In genomic region chr17:35047688-35048087, GRCm38 (mm10) we compare ENCODE assay signal across 8 mouse cellular contexts. TPM values are rescaled to one million over a fixed set of nuclear protein-coding genes. Genes with fewer than 3 reads are reported as not detected.
DNase-seq lines count a peak whose midpoint lies in the region; ATAC-seq and TF ChIP-seq lines count a peak whose summit lies in the region.

No protein-coding gene starts in this region.

- peaks cover 9% of the 10 kb centered on the region for H3K36me3 ChIP-seq in heart, embryonic 10.5 days
- H3K36me3 ChIP-seq in MEL (ENCODE audit: control insufficient read depth in 1 of 2, insufficient read depth in 2 of 2, low read length in 2 of 2), result peaks cover 0 to 33% of the 10 kb centered on the region in 2 experiments; a peak in 3 of 4 replicates
- peaks cover 6% of the 10 kb centered on the region for H3K36me3 ChIP-seq in intestine, embryonic 14.5 days (ENCODE audit: control insufficient read depth, insufficient read depth, low read length)
- H3K36me3 ChIP-seq in liver, embryonic 14.5 days (replicated peaks; ENCODE audit: control insufficient read depth, insufficient read depth, low read depth), result peaks cover 7% of the 10 kb centered on the region

- peak overlapping the region; percentile 98 for H3K27ac ChIP-seq in heart, embryonic 10.5 days
- peak overlapping the region; percentile 98 for H3K27ac ChIP-seq in MEL (ENCODE audit: control insufficient read depth, low read depth, low read length)
- H3K27ac ChIP-seq in intestine, embryonic 14.5 days (ENCODE audit: low read depth), result peak overlapping the region; percentile 96
- H3K27ac ChIP-seq in liver, embryonic 14.5 days, result peak overlapping the region; percentile 81

- peaks cover 26% of the 10 kb centered on the region for H3K79me2 ChIP-seq in MEL (ENCODE audit: control insufficient read depth, insufficient read depth, low read length, poor library complexity)

- H3K4me1 ChIP-seq in heart, embryonic 10.5 days, result peaks cover 77% of the 10 kb centered on the region
- H3K4me1 ChIP-seq in MEL (ENCODE audit: control insufficient read depth in 1 of 2, insufficient read depth in 2 of 2, low read length in 2 of 2), result peaks cover 7 to 47% of the 10 kb centered on the region in 2 experiments
- peaks cover 48% of the 10 kb centered on the region for H3K4me1 ChIP-seq in intestine, embryonic 14.5 days (replicated peaks; ENCODE audit: control insufficient read depth, insufficient read depth, low read length)
- H3K4me1 ChIP-seq in liver, embryonic 14.5 days (replicated peaks; ENCODE audit: control insufficient read depth in 2 of 2, insufficient read depth in 2 of 2, low read length in 1 of 2), result peaks cover 63 to 65% of the 10 kb centered on the region in 2 experiments

- no peak; a peak in 1 of 4 replicates for TF ChIP-seq POLR2A in MEL (IDR thresholded peaks at IDR 0.05; ENCODE audit: control insufficient read depth in 1 of 2, insufficient read depth in 1 of 2, low read depth in 1 of 2, low read length in 2 of 2, poor library complexity in 1 of 2)

- TF ChIP-seq CTCF in MEL (IDR thresholded peaks at IDR 0.05 in 2 of 3, conservative IDR thresholded peaks at IDR 0.05 in 1 of 3; ENCODE audit: control insufficient read depth in 1 of 3, insufficient read depth in 1 of 3, low read depth in 2 of 3, low read length in 3 of 3, poor library complexity in 1 of 3, severe bottlenecking in 1 of 3), result no peak
- TF ChIP-seq CTCF in liver, embryonic 14.5 days (IDR thresholded peaks at IDR 0.05; ENCODE audit: low read depth), result no peak

- peak overlapping the region; percentile 98 for H3K4me2 ChIP-seq in intestine, embryonic 14.5 days (ENCODE audit: low read length)
- H3K4me2 ChIP-seq in liver, embryonic 14.5 days (ENCODE audit: low read depth), result peak overlapping the region; percentile 98

- no peak for ATAC-seq in intestine, embryonic 14.5 days (replicated peaks; ENCODE audit: low FRiP score, low TSS enrichment, low read depth)
- ATAC-seq in liver, embryonic 14.5 days (ENCODE audit: insufficient read depth), result no peak

- peak overlapping the region; percentile 72 for H3K4me3 ChIP-seq in heart, embryonic 10.5 days
- H3K4me3 ChIP-seq in MEL (ENCODE audit: control insufficient read depth in 1 of 2, insufficient read depth in 1 of 2, low read depth in 2 of 2, low read length in 2 of 2), result peak overlapping the region; percentile 48 to 52
- H3K4me3 ChIP-seq in intestine, embryonic 14.5 days (ENCODE audit: low read depth, low read length), result peak overlapping the region; percentile 55; the same call in 1 of the 2 replicates
- peak overlapping the region; percentile 34 to 38; a peak in 3 of 4 replicates for H3K4me3 ChIP-seq in liver, embryonic 14.5 days (ENCODE audit: insufficient read depth in 1 of 2, low read depth in 2 of 2, low read length in 2 of 2)

- peak overlapping the region; percentile 66 for H3K9ac ChIP-seq in MEL (ENCODE audit: control insufficient read depth, low read depth, low read length, poor library complexity, severe bottlenecking)
- 0 out of 2 replicates have a peak overlapping the region, but pooled peaks have one; percentile 4 for H3K9ac ChIP-seq in intestine, embryonic 14.5 days (ENCODE audit: low read length)
- H3K9ac ChIP-seq in liver, embryonic 14.5 days (replicated peaks), result peak overlapping the region; percentile 57

- TF ChIP-seq RAD21 in MEL (IDR thresholded peaks at IDR 0.05; ENCODE audit: low read depth, low read length), result no peak

- H3K27me3 ChIP-seq in heart, embryonic 10.5 days (ENCODE audit: insufficient read depth, poor library complexity, severe bottlenecking), result no peaks in the 10 kb centered on the region
- H3K27me3 ChIP-seq in MEL (ENCODE audit: control insufficient read depth in 1 of 2, insufficient read depth in 2 of 2, low read length in 2 of 2), result no peaks in the 10 kb centered on the region
- no peaks in the 10 kb centered on the region for H3K27me3 ChIP-seq in intestine, embryonic 14.5 days (replicated peaks; ENCODE audit: control insufficient read depth, insufficient read depth, low read length)
- H3K27me3 ChIP-seq in liver, embryonic 14.5 days (ENCODE audit: control insufficient read depth, insufficient read depth, low read length), result no peaks in the 10 kb centered on the region

- WGBS in heart, embryonic 10.5 days, result 43% methylated on average over 1 of the region's 1 CpGs
- 50% methylated on average over 1 of the region's 1 CpGs for WGBS in intestine, embryonic 14.5 days
- 9% methylated on average over 1 of the region's 1 CpGs for WGBS in liver, embryonic 14.5 days (ENCODE audit: insufficient replicate concordance)

- H3K9me3 ChIP-seq in heart, embryonic 10.5 days, result no peaks in the 10 kb centered on the region
- H3K9me3 ChIP-seq in MEL (replicated peaks; ENCODE audit: insufficient read depth, low read length), result no peaks in the 10 kb centered on the region
- no peaks in the 10 kb centered on the region for H3K9me3 ChIP-seq in intestine, embryonic 14.5 days (ENCODE audit: control insufficient read depth, low read length)
- no peaks in the 10 kb centered on the region for H3K9me3 ChIP-seq in liver, embryonic 14.5 days (ENCODE audit: control insufficient read depth, low read length)

- DNase-seq in heart, embryonic 10.5 days (ENCODE audit: low spot score), result no peak
- no peak for DNase-seq in heart, postnatal 25 days (ENCODE audit: low spot score)
- DNase-seq in MEL (ENCODE audit: low read depth, low spot score), result peak; percentile 81
- no peak for DNase-seq in intestine, embryonic 14.5 days (ENCODE audit: low spot score)
- DNase-seq in liver, embryonic 14.5 days (ENCODE audit: low read depth in 3 of 3, low spot score in 3 of 3), result peak in 2 of 3 experiments; percentile 51 to 64
- DNase-seq in frontal cortex, postnatal 25 days (ENCODE audit: low spot score in 2 of 2), result no peak
- DNase-seq in urinary bladder, adult 2 months (ENCODE audit: low spot score), result no peak
- no peak for DNase-seq in left cerebral cortex, adult 9 months (ENCODE audit: low spot score in 2 of 2)

- intact Hi-C loops in heart, postnatal 25 days (cut with DNase I), result no loop called here

- peak; percentile 69 to 75 for TF ChIP-seq EP300 in MEL (IDR thresholded peaks at IDR 0.05; ENCODE audit: low read depth in 1 of 2, low read length in 2 of 2)
- peak; percentile 14; the same call in 1 of the 2 replicates for TF ChIP-seq EP300 in liver, embryonic 14.5 days (IDR thresholded peaks at IDR 0.05; ENCODE audit: low read depth)

RNA-seq across cellular contexts. Expression of gene Msh5, which starts 1.1 kb away (rescaled TPM):
- polyA plus RNA-seq in heart, embryonic 10.5 days (2016; fragmentation: Nextera tagmentation; extraction: Ambion mirVana), result 3.9 and 5.4 TPM in 2 replicates
- total RNA-seq in heart, postnatal 25 days (2021), result 1 to 10 TPM in 1 of 2 experiments, under 1 TPM in 1; 0.57 to 1.3 TPM
- 17.9 and 26.3 TPM in 2 replicates for total RNA-seq in MEL (2012; rRNA removed)
- 10 to 100 TPM in 1 of 2 experiments, not detected in 1; 29.0 TPM for polyA plus RNA-seq in MEL (2012; ENCODE audit: insufficient read depth in 1 of 2, insufficient read length in 2 of 2, low read depth in 1 of 2, low replicate concordance in 2 of 2, missing spikeins in 1 of 2)
- polyA plus RNA-seq in intestine, embryonic 14.5 days (2014; fragmentation: Nextera tagmentation; extraction: Ambion mirVana), result 3.6 and 3.9 TPM in 2 replicates
- 3.3 and 4.3 TPM in 2 replicates for polyA plus RNA-seq in liver, embryonic 14.5 days (2012; rRNA removed)
- polyA plus RNA-seq in liver, embryonic 14.5 days (2014; fragmentation: Nextera tagmentation; extraction: Ambion mirVana), result 2.3 and 2.9 TPM in 2 replicates
- 1.2 and 1.4 TPM in 2 replicates for polyA plus RNA-seq in urinary bladder, adult 2 months (2012; rRNA removed)

RNA-seq across cellular contexts. Expression of gene Clic1, which starts 2.1 kb away (rescaled TPM):
- 374 and 380 TPM in 2 replicates for polyA plus RNA-seq in heart, embryonic 10.5 days (2016; fragmentation: Nextera tagmentation; extraction: Ambion mirVana)
- total RNA-seq in heart, postnatal 25 days (2021), result 10 to 100 TPM; 40.0 to 46.1 TPM
- 285 and 333 TPM in 2 replicates for total RNA-seq in MEL (2012; rRNA removed)
- 100 to 1,000 TPM; 309 to 335 TPM for polyA plus RNA-seq in MEL (2012; ENCODE audit: insufficient read depth in 1 of 2, insufficient read length in 2 of 2, low read depth in 1 of 2, low replicate concordance in 2 of 2, missing spikeins in 1 of 2)
- 113 and 141 TPM in 2 replicates for polyA plus RNA-seq in intestine, embryonic 14.5 days (2014; fragmentation: Nextera tagmentation; extraction: Ambion mirVana)
- polyA plus RNA-seq in liver, embryonic 14.5 days (2012; rRNA removed), result 76.4 and 78.0 TPM in 2 replicates
- 38.1 and 39.9 TPM in 2 replicates for polyA plus RNA-seq in liver, embryonic 14.5 days (2014; fragmentation: Nextera tagmentation; extraction: Ambion mirVana)
- polyA plus RNA-seq in urinary bladder, adult 2 months (2012; rRNA removed), result 149 and 191 TPM in 2 replicates

RNA-seq across cellular contexts. Expression of gene Ddah2, which starts 11.1 kb away (rescaled TPM):
- 192 and 290 TPM in 2 replicates for polyA plus RNA-seq in heart, embryonic 10.5 days (2016; fragmentation: Nextera tagmentation; extraction: Ambion mirVana)
- total RNA-seq in heart, postnatal 25 days (2021), result 10 to 100 TPM; 27.7 to 31.3 TPM
- total RNA-seq in MEL (2012; rRNA removed), result 9.9 and 11.1 TPM in 2 replicates
- 1 to 10 TPM in 1 of 2 experiments, not detected in 1; 8.6 TPM for polyA plus RNA-seq in MEL (2012; ENCODE audit: insufficient read depth in 1 of 2, insufficient read length in 2 of 2, low read depth in 1 of 2, low replicate concordance in 2 of 2, missing spikeins in 1 of 2)
- 278 and 333 TPM in 2 replicates for polyA plus RNA-seq in intestine, embryonic 14.5 days (2014; fragmentation: Nextera tagmentation; extraction: Ambion mirVana)
- 12.0 and 12.3 TPM in 2 replicates for polyA plus RNA-seq in liver, embryonic 14.5 days (2012; rRNA removed)
- polyA plus RNA-seq in liver, embryonic 14.5 days (2014; fragmentation: Nextera tagmentation; extraction: Ambion mirVana), result 16.1 and 17.3 TPM in 2 replicates
- polyA plus RNA-seq in urinary bladder, adult 2 months (2012; rRNA removed), result 60.5 and 68.6 TPM in 2 replicates

RNA-seq across cellular contexts. Expression of gene Ly6g6c, which starts 17.5 kb away (rescaled TPM):
- polyA plus RNA-seq in heart, embryonic 10.5 days (2016; fragmentation: Nextera tagmentation; extraction: Ambion mirVana), result not detected in 2 replicates
- not detected for total RNA-seq in heart, postnatal 25 days (2021)
- total RNA-seq in MEL (2012; rRNA removed), result not detected in 2 replicates
- under 1 TPM in 1 of 2 experiments, not detected in 1; 0.24 TPM for polyA plus RNA-seq in MEL (2012; ENCODE audit: insufficient read depth in 1 of 2, insufficient read length in 2 of 2, low read depth in 1 of 2, low replicate concordance in 2 of 2, missing spikeins in 1 of 2)
- polyA plus RNA-seq in intestine, embryonic 14.5 days (2014; fragmentation: Nextera tagmentation; extraction: Ambion mirVana), result not detected in 2 replicates
- polyA plus RNA-seq in liver, embryonic 14.5 days (2012; rRNA removed), result 0.26 and 0.48 TPM in 2 replicates
- 0.24 and 0.37 TPM in 2 replicates for polyA plus RNA-seq in liver, embryonic 14.5 days (2014; fragmentation: Nextera tagmentation; extraction: Ambion mirVana)
- polyA plus RNA-seq in urinary bladder, adult 2 months (2012; rRNA removed), result 0.26 and 0.37 TPM in 2 replicates

RNA-seq across cellular contexts. Expression of gene Mpig6b, which starts 18.3 kb away (rescaled TPM):
- polyA plus RNA-seq in heart, embryonic 10.5 days (2016; fragmentation: Nextera tagmentation; extraction: Ambion mirVana), result 0.63 and 1.0 TPM in 2 replicates
- under 1 TPM; 0.18 to 0.87 TPM for total RNA-seq in heart, postnatal 25 days (2021)
- total RNA-seq in MEL (2012; rRNA removed), result not detected in 2 replicates
- not detected for polyA plus RNA-seq in MEL (2012; ENCODE audit: insufficient read depth in 1 of 2, insufficient read length in 2 of 2, low read depth in 1 of 2, low replicate concordance in 2 of 2, missing spikeins in 1 of 2)
- polyA plus RNA-seq in intestine, embryonic 14.5 days (2014; fragmentation: Nextera tagmentation; extraction: Ambion mirVana), result 0.55 and 0.81 TPM in 2 replicates
- 2.3 and 2.6 TPM in 2 replicates for polyA plus RNA-seq in liver, embryonic 14.5 days (2012; rRNA removed)
- polyA plus RNA-seq in liver, embryonic 14.5 days (2014; fragmentation: Nextera tagmentation; extraction: Ambion mirVana), result 4.0 and 6.6 TPM in 2 replicates
- polyA plus RNA-seq in urinary bladder, adult 2 months (2012; rRNA removed), result 0.44 and 0.48 TPM in 2 replicates

Comparison
In these comparisons a context has a peak if more than half of its experiments do, and no peak if none do; other contexts are left out.
1. DNase-seq: peak in MEL (single experiment) and liver, embryonic 14.5 days (2 of 3); none in heart, embryonic 10.5 days (single experiment), heart, postnatal 25 days (single experiment), intestine, embryonic 14.5 days (single experiment), frontal cortex, postnatal 25 days (0 of 2), urinary bladder, adult 2 months (single experiment) and left cerebral cortex, adult 9 months (0 of 2).
2. H3K9ac ChIP-seq: peak in every context shown above with its lines; median percentile 66 in MEL; 57 in liver, embryonic 14.5 days; 4 in intestine, embryonic 14.5 days.
3. Peak in every context shown above with its lines, with median percentiles within 50 percentile points of each other: H3K27ac ChIP-seq and H3K4me3 ChIP-seq.